Mouse (Mus musculus) hindbrain, postnatal 0 days (tissue): ENCODE measurements around the gene Slit2. TPM values are rescaled to one million over a fixed set of nuclear protein-coding genes. Genes with fewer than 3 reads are reported as not detected.
A peak's percentile ranks its signal among the peaks of the same experiment; 100 is the strongest.

Experiments used
- ATAC-seq: fragments of 200-750 bp; cut with Nextera tagmentation; 2 replicates; pipeline ENCODE4 v1.8.0; 2017; ENCODE audit warnings: mild to moderate bottlenecking, moderate TSS enrichment, moderate library complexity
- DNase-seq: peaks from one replicate; pipeline ENCODE4 v3.0.0-alpha.2; 2015; ENCODE audit warnings: low spot score
- H3K27ac ChIP-seq: fragments of 300-500 bp; sonication (generic); 2 replicates; pipeline ENCODE4 v1.5.1; 2014; ENCODE audit warnings: mild to moderate bottlenecking
- H3K27me3 ChIP-seq: fragments of 300-500 bp; sonication (generic); 2 replicates; pipeline ENCODE4 v1.6.1; 2014; ENCODE audit warnings: low read length, mixed read lengths; ENCODE audit not compliant: insufficient read depth
- H3K36me3 ChIP-seq: fragments of 300-500 bp; sonication (generic); 2 replicates; pipeline ENCODE4 v1.6.1; 2014; ENCODE audit warnings: low read length, mixed read lengths; ENCODE audit not compliant: insufficient read depth
- H3K4me1 ChIP-seq: fragments of 300-500 bp; sonication (generic); 2 replicates; pipeline ENCODE4 v1.6.1; 2014; ENCODE audit warnings: antibody characterized with exemption, low read length, mixed read lengths; ENCODE audit not compliant: insufficient read depth
- H3K4me2 ChIP-seq: fragments of 300-500 bp; sonication (generic); 2 replicates; pipeline ENCODE4 v1.6.1; 2014; ENCODE audit warnings: low read depth, mild to moderate bottlenecking, low read length, moderate library complexity, mixed read lengths
- H3K4me3 ChIP-seq: fragments of 300-500 bp; sonication (generic); 2 replicates; pipeline ENCODE4 v1.5.1; 2014; ENCODE audit warnings: low read length
- H3K9ac ChIP-seq: fragments of 300-500 bp; sonication (generic); replicated peaks from 2 replicates; pipeline ENCODE4 v1.6.1; 2014; ENCODE audit warnings: mild to moderate bottlenecking, low read length, moderate library complexity, mixed read lengths
- H3K9me3 ChIP-seq: fragments of 300-500 bp; sonication (generic); 2 replicates; pipeline ENCODE4 v1.6.1; 2016; ENCODE audit warnings: low read length, mixed read lengths
- CTCF ChIP-seq: IDR thresholded peaks from 2 replicates; pipeline ENCODE4 v1.5.1; 2016; ENCODE audit warnings: antibody characterized with exemption, control low read depth, low read depth
- WGBS: fragments of 180-500 bp; shearing (Covaris S2); extraction: QIAGEN DNeasy Blood & Tissue Kit; methylation state at CpG from one replicate; pipeline ENCODE4 v1.1.7; 2014; 5-methylcytosine and 5-hydroxymethylcytosine counted together
- polyA plus RNA-seq: library from polyadenylated mRNA; unstranded; fragments of >200 nt; fragmentation: Nextera tagmentation; extraction: Ambion mirVana; gene quantifications from 2 replicates; pipeline ENCODE4 v1.2.1, GENCODE M21; 2015
- total RNA-seq: library from RNA; depleted of rRNA; stranded (reverse); fragments of >200 nt; gene quantifications from 2 replicates; pipeline ENCODE4 v1.2.3, GENCODE M21; 2014

Slit2 gene
- total and polyA plus RNA-seq, 2 experiments from 2014 or later = 10.5 to 35.7 TPM

DNA sequence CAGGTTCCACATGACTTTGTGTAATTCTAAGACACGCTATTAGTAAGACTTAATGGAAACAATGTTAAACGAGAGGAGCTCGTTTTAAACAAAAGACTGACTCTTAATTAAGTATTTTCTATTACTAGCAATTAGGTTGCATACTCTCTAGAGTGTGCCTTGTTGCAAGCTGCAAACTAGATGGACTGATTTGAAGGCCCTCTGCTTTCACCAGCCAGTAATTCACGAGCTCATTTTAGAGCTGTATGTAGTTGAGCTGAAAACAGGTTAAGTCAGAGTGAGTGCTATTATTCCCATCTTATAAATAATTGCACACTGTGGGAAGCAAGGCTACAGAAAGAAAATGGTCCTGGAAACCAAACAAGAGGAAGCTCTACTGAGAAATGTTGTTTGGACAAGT, 294.6 kb downstream of the Slit2 start:
- H3K9me3 ChIP-seq = no peaks in the 10 kb centered on the region
- no peak overlapping the region for H3K27ac ChIP-seq
- H3K36me3 ChIP-seq = no peaks in the 10 kb centered on the region
- no peak overlapping the region for H3K4me3 ChIP-seq
- peak; percentile 4 for DNase-seq
- H3K9ac ChIP-seq = no peak overlapping the region
- WGBS = 63% methylated on average over 4 of the region's 4 CpGs
- ATAC-seq = peak; percentile 62; the same call in 1 of the 2 replicates
- no peaks in the 10 kb centered on the region for H3K27me3 ChIP-seq
- TF ChIP-seq CTCF = no peak
- H3K4me1 ChIP-seq = no peaks in the 10 kb centered on the region
- H3K4me2 ChIP-seq = no peak overlapping the region

- WGBS = 88% methylated on average over 3 of the region's 3 CpGs
These were observed 318.2 kb downstream of the Slit2 start for GRCm38 (mm10) chr5:48301186-48301585.

GRCm38 (mm10) chr5:48315057-48315602, 332.2 kb downstream of the Slit2 start:
- 84% methylated on average over 6 of the region's 6 CpGs for WGBS
- H3K27me3 ChIP-seq = no peaks in the 10 kb centered on the region
- ATAC-seq (no peak), DNase-seq (no peak)
- H3K9me3 ChIP-seq = no peaks in the 10 kb centered on the region
- TF ChIP-seq CTCF = no peak
- no peaks in the 10 kb centered on the region for H3K4me1 ChIP-seq
- no peak overlapping the region for H3K4me2 ChIP-seq
- no peak overlapping the region for H3K27ac ChIP-seq
- no peak overlapping the region for H3K9ac ChIP-seq
- H3K36me3 ChIP-seq = no peaks in the 10 kb centered on the region
- no peak overlapping the region for H3K4me3 ChIP-seq

More at GRCm38 (mm10) chr5:48301186-48301585, 318.2 kb downstream of the Slit2 start:
- Histone ChIP-seq H3K4me1 (no peaks in the 10 kb centered on the region), H3K9me3 (no peaks in the 10 kb centered on the region), H3K27me3 (no peaks in the 10 kb centered on the region), H3K4me3 (no peak overlapping the region), H3K4me2 (no peak overlapping the region), H3K27ac (no peak overlapping the region), H3K36me3 (no peaks in the 10 kb centered on the region; the same call in 1 of the 2 replicates), H3K9ac (no peak overlapping the region)
- ATAC-seq (no peak), DNase-seq (no peak)
- TF ChIP-seq CTCF = no peak

GRCm38 (mm10) chr5:48320597-48320996, 337.7 kb downstream of the Slit2 start:
- DNase-seq (no peak), ATAC-seq (no peak)
- Histone ChIP-seq H3K4me2 (no peak overlapping the region), H3K27me3 (no peaks in the 10 kb centered on the region), H3K4me3 (no peak overlapping the region), H3K36me3 (no peaks in the 10 kb centered on the region), H3K9me3 (no peaks in the 10 kb centered on the region), H3K27ac (no peak overlapping the region), H3K9ac (no peak overlapping the region), H3K4me1 (no peaks in the 10 kb centered on the region)
- WGBS = 60% methylated on average over 4 of the region's 4 CpGs
- no peak for TF ChIP-seq CTCF

DNA sequence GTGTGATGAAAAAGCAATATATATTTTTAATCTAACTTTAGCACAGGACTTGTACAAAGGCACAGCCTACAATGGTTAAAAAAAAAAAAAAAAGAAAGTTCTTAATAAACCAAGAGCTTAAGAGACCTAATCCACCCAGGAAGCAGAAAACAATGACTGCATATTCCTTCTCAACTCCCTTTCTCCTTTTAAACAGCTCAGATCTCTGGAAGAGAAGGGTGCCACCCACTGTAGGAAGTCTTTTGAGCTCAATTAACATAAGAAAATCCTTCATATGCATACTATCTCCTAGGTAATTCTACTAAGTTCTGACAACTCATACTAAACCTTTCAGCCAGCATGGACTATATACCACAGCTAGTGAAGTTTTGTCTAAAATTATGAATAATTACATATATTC, 343.3 kb downstream of the Slit2 start:
- no peak for ATAC-seq
- Histone ChIP-seq H3K27ac (no peak overlapping the region), H3K27me3 (no peaks in the 10 kb centered on the region), H3K4me3 (no peak overlapping the region), H3K4me1 (no peaks in the 10 kb centered on the region), H3K9me3 (no peaks in the 10 kb centered on the region), H3K36me3 (no peaks in the 10 kb centered on the region), H3K9ac (no peak overlapping the region), H3K4me2 (no peak overlapping the region)
- no peak for TF ChIP-seq CTCF
- no peak for DNase-seq

DNA sequence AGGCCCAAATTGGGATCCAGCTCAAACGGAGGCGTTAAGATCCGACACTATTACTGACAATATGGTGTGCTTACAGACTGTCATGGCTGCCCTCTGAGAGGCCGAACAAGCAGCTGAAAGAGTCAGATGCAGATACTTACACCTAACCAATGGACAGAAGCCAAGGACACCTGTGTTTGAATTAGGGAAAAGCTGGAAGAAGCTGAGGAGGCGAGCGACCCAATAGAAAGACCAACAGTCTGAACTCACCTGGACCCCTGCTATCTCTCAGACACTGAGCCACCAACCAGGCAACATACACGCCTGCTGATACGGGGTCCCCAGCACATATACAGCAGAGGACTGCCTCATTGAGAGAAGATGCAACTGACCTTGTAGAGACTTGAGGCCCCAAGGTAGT, 344.7 kb downstream of the Slit2 start, which contains the start of gene 5730480H06Rik:
5730480H06Rik (plus strand) TSS at position 301 of the 400 bp plus-strand sequence.
- ATAC-seq (no peak), DNase-seq (no peak)
- Histone ChIP-seq H3K9ac (no peak within 1 kb of the TSS), H3K4me1 (no peaks in the 10 kb centered on the region), H3K27me3 (no peaks in the 10 kb centered on the region), H3K27ac (no peak within 1 kb of the TSS), H3K4me2 (no peak within 1 kb of the TSS), H3K4me3 (no peak within 1 kb of the TSS), H3K36me3 (no peaks in the 10 kb centered on the region), H3K9me3 (no peaks in the 10 kb centered on the region)
- no peak for TF ChIP-seq CTCF
- 95% methylated on average over 8 of the region's 8 CpGs for WGBS

DNA sequence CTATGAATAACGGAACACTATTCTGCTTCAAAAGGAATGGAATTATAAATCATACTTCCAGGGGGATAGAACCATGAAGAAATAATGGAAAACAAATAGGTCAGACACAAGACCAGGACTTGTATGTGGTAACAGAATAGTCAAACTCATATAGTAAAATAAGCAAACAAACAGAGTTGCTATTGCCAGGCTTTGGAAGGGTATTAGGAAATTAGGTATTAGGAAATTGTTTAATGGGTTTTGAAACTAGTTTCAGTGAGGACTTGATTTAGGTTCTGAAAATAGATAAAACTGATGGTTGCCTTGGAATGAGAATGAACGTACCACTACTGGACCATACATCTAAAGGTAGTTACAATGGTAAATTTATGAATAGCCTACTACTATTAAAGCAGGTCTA, 346.8 kb downstream of the Slit2 start:
- ATAC-seq = no peak
- Histone ChIP-seq H3K9me3 (no peaks in the 10 kb centered on the region), H3K36me3 (no peaks in the 10 kb centered on the region), H3K9ac (no peak overlapping the region), H3K4me1 (no peaks in the 10 kb centered on the region), H3K4me3 (no peak overlapping the region), H3K4me2 (no peak overlapping the region), H3K27me3 (no peaks in the 10 kb centered on the region), H3K27ac (no peak overlapping the region)
- no peak for TF ChIP-seq CTCF
- DNase-seq = no peak
- WGBS = 92% methylated on average over 2 of the region's 2 CpGs
